Mouse (Mus musculus) erythroid progenitor cell, adult 5-6 weeks (primary cell): ENCODE results near the gene Ttf2. TPM values are rescaled to one million over a fixed set of nuclear protein-coding genes. Genes with fewer than 3 reads are reported as not detected.

Experiments
- ATAC-seq: replicated peaks from 2 replicates; pipeline ENCODE4 v1.8.0; 2016; ENCODE audit warnings: moderate number of reproducible peaks, mild to moderate bottlenecking, moderate TSS enrichment, inconsistent platforms; ENCODE audit not compliant: poor library complexity, low FRiP score, severe bottlenecking
- total RNA-seq, 2 experiments: library from RNA; stranded (forward) in 1 of 2; stranded (reverse) in 1 of 2; fragments of 150-400 nt in 1 of 2; fragments of 186-747, 209-891 nt in 1 of 2; gene quantifications; 2 replicates each; pipeline versions ENCODE4 v1.2.3 to v1.2.4; 2015 to 2017; ENCODE audit warnings: low replicate concordance in 2 of 2

Gene Ttf2
- total RNA-seq (2015; ENCODE audit: low replicate concordance) (24.3 and 31.7 TPM in 2 replicates), total RNA-seq (2017; ENCODE audit: low replicate concordance) (51.3 and 51.6 TPM in 2 replicates)

DNA sequence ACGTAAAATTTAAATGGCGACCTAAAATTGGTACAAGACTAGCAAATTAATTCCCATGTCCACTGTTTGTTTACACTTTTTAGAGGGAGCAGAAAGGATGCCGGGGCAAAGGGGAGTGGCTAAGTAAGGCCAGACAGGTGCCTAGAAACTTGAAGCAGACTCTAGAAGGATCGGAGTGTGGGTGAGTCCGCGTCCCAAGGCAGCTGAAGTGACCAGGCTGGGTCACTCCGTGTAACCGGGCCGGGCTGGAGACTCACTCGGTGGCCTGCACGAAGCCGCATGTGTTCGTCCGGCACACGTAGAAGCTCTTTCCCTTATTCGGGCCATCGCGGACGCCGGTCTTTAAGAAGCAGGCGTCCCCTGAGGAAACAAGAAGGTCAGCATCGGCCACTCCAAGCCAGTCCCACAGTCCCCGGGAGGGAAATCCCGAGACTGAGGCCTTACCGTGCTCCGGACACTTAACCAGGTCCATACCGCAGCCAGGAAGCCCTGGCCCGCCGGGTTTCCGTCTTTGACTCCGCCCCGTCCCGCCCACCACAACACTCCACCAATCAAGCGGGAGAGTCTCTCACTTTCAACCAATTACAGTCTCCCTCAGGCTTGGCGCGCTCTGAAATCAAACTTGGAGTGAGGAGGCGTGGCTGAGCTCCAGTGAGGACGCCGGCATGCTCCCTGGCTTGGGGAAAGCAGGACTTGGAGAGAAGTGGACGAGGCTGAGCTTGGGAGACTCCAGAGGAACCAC is at the start of gene Ttf2:
Ttf2 (minus strand) TSS at position 488 of the 742 bp plus-strand sequence.
- ATAC-seq, result peak; percentile 97

DNA sequence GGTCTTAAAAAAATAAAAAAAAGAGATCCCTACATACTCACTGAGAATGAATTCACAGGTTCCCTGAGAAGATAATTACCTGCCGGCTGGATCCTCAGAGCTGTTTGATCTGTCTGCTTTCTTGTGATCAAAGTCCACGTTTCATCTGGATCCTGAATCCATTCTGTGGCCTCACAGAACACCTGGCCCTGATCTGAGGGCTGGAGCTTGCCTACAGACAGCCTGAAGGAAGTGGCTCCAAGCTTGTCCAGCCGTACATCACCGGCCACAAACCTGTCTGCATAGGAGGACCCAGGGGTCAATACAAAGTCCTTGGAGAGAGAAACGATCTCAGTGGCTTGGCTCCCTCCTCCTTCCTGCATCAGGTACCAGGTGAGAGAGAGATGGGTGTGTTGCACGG is 49.0 kb upstream of the Ttf2 start:
- ATAC-seq, result no peak

DNA sequence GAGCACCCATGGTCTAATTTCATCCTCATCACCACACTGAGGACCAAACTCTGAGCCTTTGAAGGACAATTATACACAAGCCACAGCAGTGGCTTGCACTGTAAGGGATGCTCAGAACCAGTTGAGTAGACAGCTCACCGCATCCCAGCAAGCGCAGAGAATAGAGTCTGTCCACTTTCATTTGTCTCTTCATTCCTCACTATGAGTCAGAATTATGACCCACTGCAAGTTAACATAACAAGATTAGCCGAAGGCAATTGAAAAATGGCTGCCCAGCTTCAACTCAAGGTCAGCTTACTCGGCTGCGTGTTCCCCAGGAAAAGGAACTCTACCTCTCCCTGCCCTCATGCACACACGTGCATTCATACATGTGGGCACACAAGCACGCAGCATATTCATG is 46.6 kb upstream of the Ttf2 start:
- no peak for ATAC-seq

DNA sequence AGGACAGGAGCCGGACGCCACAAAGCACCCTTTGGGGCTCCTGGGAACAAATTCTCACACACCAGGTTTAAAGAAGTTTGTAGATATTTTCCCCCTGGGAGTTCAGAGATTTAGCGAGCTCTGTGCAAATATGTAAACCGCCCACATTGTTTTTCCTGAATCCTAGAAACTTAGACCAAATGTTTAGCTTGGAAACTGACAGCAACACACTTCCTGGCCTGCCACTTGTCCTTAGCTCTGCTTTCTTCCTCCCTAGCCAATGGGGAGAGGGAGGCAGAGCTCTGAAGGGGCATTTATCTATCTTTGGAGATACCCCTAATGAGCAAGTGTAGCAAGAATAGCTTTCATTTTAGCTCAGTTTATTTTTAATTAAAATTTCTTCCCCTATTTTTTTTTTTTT is 45.8 kb upstream of the Ttf2 start:
- no peak for ATAC-seq

DNA sequence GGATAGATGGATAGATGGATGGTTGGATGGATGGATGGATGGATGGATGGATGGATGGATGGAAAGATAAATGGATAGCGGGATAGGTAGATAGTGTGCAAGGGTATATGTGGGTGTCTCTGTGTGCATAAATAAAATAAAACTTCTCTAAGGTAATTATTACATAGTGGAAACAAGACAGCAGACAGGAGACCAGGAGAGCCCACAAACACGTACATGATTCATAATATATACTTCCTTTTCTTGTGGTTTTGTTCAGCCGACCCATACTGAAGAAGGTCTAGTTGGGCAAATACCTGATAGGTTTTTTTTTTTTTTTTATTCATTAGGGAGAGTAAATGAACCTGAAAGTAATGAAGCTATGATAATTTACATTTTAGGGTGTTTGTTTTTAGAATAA is 44.1 kb upstream of the Ttf2 start:
- no peak for ATAC-seq

DNA sequence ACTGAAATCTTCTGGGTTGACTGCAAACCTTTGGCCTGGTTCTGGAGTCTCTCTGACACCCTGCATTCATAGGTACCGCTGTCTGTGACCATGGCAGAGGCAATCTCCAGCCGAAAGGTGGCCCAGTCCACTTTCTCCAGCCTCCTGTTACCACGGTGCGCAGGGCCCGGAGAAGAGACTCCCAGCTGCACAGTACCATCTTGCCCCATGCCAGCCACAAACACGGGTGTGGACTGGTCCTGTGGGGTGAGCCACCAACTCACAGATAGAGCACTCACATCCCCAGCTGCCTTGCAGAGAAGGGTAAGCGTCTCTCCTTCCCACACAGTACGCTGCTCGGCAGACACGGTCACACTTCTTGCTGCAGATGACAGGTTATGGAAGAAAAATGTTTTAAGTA is 43.5 kb upstream of the Ttf2 start:
- ATAC-seq, result no peak

DNA sequence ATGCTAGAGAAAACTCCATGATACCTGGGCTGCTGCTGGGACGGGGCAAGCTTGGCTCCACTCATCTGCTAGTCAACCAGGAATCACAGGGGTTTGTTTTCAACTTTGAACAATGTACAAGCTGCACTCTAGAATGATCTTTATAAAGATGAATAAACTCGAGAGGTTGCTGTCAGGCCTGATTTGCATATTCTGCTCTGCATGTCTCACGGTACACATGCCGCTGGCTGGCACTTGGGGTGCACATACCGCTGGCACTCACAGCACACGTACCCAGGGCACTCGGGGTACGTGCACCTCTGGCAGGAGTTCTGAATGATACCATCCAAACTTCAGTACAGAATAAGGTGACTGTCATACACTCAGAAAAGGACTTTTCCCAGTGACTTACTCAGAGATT is 43.1 kb upstream of the Ttf2 start:
- no peak for ATAC-seq

DNA sequence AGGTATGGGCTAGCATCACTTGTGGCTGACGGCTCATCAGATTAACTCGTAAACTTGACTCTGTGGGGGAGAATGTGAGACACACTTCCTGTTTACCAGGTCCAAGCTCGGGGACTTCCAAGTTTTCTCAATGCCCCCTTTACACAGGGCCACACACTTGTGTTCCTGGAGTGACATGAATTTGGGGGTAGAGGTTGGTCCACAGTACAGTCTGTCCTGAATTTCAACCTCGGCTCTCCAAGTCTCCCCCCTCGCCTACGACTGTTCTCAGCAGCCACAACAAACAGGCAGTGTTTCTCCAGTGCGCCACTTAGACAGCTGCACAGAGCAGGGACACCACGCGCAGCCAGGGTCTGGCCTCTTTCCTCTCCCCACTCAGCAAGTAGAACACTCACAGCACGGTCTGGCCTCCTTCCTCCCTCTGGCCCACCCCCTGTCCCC is 42.7 kb upstream of the Ttf2 start:
- ATAC-seq, result no peak

DNA sequence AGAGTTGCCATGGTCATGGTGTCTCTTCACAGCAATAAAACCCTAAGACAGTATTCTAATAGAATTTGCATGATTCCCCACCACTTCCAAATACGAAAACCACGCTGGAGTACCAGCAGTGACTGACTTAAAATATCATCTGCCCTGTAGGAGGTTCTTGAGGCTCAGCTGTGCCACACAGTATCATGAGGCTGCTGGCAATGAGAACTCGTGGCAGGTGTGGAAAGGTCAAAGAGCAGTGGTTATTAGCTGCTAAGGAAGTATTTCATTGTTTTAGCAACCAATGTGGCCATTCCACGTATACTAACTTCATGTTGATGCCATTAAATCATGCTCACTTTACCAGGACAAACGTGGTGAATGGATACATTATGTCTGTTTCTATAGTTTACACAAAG is 41.7 kb upstream of the Ttf2 start:
- no peak for ATAC-seq

DNA sequence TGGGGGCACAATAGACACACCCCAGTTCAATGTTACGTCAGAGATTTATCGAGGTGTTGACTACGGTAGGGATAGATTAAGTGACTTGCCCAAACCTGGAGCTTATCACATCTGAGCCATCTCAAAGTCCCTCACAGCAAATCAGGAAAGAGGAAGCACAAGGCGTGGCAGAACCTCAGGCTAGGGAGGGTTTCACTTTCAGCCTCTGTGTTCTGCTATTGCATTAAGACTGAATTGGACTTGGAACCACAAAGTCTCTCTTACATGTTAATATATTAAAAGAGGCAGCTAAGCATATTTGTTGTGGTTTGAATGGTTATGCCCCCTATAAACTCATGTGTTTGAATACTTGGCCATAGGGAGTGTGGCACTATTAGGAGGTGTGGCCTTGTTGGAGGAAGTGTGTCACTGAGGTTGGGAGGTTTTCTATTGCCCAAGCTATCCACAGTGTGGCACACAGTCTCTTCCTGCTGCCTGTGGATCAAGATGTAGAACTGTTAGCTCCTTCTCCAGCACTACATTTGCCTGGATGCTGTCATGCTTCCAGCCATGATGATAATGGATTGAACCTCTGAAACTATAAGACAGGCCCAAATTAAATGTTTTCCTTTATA is 41.2 kb upstream of the Ttf2 start:
- ATAC-seq, result no peak

DNA sequence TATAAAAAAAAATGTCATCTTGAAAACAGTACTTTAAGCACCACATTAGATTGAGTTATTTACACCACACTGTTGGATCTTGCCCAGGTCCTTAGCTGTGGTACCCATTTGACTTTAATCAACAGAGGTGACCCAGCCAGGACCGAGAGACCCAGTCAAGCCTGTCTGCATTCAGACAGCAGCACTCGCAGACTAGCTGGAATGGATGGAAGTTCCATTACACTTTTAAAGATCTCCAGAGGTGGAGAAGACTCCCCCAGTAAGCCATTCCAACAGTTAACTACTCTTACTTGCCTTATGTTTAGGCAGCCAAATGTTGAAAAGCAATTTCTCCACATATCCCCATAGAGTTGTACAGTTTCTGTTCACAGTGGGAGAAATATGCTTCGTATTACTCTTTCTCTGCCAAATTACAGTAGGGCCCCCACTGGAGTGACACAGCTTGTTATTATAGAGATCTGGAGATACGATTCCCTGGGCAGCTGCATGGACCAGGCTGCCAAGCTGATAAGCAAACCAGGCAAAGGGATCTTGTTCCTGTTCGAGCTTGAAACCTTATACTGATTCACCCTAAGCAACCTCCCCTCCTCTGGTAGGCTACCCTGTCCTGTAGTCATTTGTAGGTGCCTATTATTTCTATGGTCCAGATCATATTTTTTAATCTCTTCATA is 37.8 kb upstream of the Ttf2 start:
- ATAC-seq, result no peak

DNA sequence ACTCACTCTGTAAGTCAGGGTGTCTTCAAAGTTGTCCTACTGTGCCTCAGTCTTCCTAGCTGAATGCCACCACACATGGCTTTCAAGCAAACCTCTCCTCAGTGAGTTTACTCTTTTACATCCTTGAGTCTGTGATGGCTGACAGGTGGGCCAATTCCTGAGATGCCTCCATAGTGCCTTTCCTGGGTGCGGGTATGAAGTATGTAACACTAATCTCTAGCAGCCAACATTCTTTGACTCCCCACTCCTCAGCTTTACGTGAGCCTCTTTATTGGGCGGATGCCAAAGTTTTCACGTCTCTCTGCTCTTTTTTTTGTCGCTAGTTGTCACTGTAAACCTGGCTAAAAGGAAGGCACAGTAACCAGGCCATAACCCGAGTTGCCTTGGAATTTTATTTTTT is 35.9 kb upstream of the Ttf2 start:
- ATAC-seq, result no peak

DNA sequence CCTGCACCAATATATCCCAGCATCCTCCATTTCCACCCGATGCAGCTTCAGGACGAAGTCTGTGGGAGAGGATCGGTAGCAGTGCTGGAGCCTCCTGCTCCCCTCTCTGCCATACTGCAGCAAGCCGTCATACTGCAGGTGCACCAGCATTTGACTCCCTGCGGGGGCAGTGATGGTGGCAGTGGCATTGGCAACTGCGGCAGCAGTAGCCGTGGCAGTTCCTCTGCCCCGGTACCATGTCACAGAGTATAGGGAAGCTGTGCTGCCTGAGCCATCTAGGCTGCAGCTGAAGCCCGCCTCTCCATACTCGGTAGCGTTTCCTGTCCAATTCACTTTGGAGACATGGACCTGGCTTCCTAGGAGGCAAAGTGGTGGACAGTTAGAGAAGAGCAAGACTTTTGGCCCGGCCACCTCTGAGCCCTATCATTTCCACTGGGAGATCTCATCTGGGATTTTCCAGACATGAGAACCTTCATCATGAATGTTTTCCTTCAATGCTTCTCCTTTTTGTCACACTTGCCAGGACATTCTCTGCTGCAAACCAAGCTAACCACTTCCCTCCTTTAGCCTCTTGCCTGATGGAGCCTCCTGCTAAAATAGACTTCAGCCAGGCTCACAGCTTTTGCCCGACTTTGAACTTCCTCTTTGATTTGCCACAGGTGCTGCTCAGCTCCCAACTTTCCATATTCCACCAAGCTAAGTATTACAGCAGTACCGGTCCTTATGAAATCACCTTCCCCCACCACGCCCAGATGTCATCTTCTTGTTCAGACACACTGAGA is 34.3 kb upstream of the Ttf2 start:
- ATAC-seq, result no peak

DNA sequence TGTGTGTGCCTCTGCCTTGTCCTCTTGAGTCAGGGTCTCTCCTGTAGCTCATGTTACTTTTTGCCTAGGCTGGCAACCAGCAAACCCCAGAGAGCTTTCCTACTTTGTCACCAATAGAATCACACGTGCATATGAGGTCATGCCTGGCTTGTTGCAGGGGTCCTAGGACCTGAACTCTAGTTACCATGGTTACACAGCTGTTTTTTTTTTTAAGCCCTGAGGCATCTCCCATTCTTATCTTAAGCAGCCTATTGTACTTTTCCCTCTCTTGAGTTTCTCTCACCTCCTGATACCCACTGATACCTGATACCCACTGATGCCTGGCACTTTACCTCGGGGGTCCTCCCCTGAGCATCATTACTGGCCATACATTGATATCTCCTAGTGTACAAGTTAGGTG is 30.3 kb upstream of the Ttf2 start:
- ATAC-seq, result no peak

DNA sequence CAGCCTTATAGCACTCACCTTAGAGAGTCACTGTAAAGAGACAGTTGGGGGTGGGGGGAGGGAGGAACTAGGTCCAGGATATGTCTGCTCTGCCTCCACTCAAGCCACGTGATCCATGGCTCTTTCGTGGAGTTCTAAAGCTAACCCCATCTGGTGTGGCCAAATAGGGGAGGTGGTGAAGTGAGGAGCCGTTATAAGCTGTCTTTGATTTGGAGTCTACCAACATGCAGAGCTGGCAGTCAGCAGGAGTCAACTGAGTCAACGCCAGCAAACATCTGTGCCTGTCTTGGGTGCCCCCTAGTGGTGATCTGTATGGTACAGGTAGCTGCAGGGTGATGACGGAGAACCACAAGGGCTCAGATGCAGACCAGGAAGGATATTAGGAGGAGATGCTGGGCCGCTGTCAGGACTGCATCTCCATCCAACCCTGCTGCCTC is 29.5 kb upstream of the Ttf2 start:
- ATAC-seq, result peak; percentile 74

DNA sequence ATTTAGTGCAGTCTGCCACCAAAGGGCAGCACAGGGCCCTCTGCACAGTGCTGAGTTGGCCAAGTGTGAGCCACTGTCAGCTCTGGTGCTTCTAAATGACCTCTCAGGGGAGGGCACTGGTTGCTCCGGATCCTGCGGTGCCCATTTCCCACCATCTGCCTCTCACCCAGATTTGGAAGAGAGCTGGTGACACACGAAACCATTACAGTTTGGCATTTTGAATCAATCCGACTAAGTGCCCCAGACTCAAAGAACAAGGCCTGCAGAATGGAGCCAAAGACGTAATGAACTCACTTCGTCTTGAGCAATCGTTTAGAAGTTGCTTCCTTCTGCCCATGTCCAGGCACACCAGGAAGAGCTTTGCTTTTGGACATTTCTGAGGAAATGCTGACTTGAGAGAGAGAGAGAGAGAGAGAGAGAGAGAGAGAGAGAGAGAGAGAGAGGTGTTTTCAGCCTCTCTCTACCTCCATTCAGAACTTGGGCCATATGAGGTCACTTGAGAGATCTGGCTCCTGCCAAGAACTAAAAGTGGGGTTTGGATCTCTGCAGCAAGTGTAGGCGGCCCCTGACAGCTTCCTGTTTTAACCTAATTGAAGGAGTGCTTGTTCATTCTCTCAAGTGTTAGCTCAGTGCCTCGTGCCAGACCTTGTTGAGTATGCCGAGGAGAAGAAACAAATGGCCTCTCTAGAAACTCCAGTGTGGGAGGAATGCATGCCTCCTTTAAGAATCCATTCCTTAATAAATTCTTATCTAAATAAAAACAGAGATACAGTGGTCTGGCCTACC is 28.5 kb upstream of the Ttf2 start:
- ATAC-seq, result no peak

DNA sequence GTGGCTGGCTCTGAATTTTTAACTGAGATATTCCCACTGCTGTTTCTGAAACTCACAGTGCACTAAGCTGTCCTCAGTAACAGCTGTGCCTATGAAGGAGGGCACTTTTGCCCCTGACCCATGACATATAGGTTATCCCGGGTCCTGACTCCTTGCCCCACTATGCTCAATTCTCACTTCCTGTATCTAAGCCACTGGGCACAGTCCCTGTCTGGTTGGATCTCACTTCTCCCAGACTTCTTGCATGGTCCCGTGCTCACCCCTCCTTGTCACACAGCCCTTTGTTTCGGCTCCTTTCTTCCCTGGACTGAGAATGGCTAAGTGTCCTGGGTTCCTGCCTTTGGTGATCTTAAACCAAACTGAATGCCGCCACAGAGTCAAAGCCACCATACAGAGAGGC is 24.8 kb upstream of the Ttf2 start:
- ATAC-seq, result no peak

DNA sequence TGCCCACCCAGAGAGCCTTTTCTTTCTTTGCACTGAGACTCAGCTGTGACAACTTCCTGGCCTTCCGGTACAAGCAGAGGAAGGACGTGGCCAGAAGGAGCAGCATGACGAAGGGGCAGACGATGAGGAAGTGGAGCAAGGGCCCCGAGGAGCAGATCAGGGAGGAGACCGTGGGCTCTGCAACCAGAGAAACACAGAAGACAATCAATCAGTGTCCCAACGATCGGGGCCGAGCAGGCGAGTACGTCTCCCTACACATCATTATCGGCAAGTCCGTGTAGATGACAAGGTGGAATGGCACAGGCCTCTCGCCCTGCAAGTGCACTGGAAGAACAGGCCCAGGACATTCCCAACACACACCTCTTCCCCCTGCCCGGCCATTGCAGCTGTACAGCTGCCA is 24.3 kb upstream of the Ttf2 start:
- no peak for ATAC-seq

DNA sequence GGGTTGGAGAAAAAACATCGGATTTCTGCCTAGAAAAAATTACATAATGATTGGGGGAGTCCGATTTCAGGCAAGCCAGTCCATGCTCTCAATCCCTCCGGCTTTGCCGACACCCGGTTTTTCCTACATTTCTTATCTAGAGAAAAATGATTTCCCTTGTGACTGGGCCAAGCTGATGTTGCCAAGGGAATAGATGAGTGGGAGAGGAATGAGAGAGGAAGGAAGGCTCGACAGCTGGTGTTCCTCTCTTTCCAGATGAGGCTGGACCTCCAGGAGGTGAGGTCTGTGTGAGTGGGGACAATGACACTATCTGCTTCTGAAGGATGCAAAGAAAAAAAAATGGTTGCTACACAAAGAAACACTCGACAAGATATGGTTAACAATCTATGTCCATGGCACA is 23.7 kb upstream of the Ttf2 start:
- ATAC-seq, result no peak

DNA sequence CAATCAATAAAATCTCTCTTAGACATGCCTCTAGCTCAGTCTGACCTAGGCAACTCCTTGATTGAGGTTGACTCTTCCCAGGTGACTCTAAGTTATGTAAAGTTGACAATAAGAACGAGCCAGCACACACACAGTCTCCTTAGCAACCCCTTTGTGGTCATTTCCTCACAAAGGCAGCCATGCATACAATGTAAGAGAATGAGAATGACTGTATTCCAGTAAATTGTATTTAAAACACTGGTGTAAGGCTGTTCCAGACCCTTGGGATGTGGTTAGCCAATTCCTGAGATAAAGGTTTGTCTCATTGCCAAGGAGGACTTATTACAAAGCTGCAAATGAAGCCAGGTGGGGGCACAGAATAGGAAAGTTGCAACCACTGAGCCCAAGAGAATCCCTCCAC is 20.8 kb upstream of the Ttf2 start:
- no peak for ATAC-seq
